Mouse (Mus musculus): Measurements from ENCODE around the gene Sptbn1.

DNA sequence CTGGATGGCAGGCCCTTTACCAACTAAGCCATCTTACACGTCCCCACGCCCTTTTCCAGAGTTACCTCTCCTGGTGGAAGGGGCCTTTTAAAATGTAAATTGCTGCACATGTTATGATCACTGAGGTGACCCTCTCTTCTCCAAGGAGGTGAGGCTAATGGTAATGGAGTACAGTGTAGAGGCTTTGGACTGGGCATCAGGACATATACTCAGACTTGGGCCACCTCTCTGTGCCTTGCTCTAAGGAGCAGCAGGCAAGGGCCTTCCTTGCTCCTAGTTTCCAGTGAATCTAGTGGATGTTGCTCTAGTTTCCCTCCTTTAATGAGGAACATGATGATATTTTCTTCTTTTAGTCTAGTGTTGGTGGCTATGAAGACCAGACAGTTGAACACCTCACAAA, 166.8 kb downstream of the Sptbn1 start:
- TF ChIP-seq EP300 (IDR thresholded peaks at IDR 0.05; ENCODE audit: low read depth) (no peak), CTCF (IDR thresholded peaks at IDR 0.05; ENCODE audit: low read depth) (no peak)

All from heart, postnatal 0 days (tissue).